Mouse (Mus musculus) urinary bladder, postnatal 14 days (tissue): Measurements from ENCODE around the gene Wdr5.
A peak's percentile ranks its signal among the peaks of the same experiment; 100 is the strongest.

Experiments
- DNase-seq: peaks from one replicate; pipeline ENCODE4 v3.0.0; 2021; ENCODE audit warnings: low spot score

Gene Wdr5

DNA sequence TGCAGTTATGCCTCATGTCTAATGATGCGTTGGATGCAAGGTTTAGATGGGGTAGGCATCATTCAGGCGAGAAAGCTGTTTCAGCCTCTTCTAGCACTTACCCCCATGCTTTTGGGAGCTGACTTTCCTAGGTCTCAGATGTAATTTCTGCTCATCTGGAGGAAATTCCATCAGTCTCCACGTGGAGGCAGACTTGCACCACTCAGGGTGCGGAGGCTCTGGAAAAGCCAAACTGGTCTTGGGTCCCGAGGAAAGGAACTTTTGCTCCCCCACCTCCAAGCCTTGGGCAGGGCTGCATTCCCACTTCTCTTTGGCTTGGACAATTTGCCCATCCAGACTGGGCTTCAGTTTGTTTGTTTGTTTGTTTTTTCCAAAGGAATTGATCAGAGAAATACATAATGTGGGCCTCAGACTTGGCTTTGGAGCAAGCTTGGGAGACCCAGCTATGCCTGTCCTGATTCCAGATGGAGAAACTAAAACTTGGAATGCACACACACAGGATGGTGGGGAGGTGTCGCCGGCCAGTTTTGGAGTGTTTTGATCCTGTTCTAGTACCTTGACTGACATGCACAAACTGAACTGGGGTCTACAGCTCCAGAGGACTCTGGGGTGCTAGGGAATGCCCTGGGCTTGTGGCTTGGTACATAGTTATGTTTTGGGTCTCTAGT lies 37.8 kb downstream of the Wdr5 start:
- peak; percentile 81 for DNase-seq

DNA sequence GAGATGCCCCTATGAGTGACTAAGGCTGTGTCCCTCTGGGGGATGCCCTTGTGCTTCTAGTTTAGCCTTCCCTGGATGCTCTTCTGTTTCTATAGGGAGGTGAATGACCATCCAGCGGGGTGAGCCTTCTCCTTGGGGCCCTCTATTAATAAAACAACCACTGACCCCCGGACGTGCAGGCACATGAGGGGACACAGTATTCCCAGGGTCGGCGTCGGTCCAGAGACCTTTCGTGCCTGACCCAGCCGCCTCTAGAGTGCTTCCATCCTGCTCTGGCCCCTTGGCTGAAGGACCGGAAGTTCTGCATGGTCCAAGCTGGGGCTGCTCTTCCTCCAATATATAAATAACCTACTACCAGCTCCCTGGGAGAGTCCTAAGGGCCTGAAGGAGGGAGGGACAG lies 39.4 kb downstream of the Wdr5 start:
- no peak for DNase-seq

DNA sequence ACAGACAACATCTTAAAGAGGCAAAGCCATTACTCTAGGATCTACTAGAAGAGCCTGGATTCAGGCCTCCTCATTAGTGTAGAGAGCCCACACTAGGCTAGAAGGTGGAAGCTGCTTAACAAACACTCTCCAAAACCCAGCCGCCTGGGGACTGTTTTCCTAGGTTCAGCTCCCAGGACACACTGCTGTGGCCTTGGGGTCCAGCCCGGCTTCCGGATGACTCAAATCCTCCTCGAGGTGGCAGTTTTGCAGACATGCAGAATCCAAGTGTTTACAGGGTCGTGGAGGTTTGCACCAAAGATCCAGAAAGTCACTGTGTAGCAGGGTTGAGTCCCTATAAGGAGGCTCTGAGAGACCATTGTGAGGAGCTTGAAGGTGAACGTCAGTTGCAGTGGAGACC lies 42.0 kb downstream of the Wdr5 start:
- no peak for DNase-seq

DNA sequence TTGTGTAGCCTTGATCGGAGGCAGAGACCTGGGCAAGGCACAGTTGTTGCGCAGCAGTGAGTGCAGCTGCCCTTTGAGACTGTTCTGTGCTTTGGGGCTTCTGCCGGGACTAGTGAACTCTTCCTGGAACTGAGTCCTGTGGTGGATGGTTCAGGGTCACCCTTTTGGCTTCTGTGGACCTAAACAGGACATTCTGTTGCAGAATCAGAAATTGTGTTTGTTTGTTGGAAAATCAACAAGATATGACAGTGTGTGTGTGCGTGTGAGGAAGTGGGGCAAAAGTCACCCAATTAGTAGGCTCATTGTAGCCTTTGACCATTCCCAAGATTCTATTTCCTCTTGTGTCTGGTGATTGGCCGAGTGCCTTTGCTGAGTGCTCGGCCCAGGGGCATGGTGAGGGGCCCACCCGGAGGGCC lies 45.8 kb downstream of the Wdr5 start:
- DNase-seq, result no peak

DNA sequence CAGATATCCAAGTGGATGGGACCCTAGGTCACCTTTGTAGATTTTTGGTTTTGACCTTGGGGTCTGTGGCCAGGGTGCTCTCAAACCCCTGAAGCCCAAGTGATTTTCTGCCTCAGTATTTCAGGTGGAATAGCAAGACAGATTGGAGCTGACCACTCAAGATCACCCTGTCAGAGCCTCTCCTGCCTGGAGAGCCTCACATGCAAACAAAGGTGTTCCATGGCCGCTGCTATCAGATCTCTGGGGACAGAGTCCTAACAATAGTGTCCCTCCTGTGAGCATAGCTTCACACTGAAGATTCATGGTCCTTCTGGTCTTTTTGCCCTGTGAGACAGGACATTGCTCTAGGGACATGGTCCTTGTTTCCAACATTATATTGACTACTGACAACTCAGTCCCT lies 46.2 kb downstream of the Wdr5 start:
- no peak for DNase-seq

DNA sequence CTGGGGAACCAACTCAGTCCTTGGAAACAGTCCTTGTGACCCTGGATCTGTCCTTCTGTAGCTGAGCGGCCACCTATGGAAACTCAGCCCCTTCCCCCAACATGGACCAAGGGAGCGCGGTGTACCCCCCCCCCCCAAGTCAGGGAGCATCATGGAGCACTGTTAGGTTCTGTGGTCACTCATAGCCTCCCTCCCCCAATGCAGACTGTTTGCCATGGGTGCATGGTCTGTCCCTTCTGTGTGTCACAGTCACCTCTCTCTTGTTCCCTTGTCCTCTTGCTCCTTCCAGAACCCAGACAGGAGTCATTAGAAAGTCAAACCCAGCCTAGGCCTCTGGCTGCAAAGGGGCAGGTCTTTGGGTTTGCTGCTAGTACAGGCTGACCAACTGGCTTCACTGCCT lies 46.9 kb downstream of the Wdr5 start:
- no peak for DNase-seq

DNA sequence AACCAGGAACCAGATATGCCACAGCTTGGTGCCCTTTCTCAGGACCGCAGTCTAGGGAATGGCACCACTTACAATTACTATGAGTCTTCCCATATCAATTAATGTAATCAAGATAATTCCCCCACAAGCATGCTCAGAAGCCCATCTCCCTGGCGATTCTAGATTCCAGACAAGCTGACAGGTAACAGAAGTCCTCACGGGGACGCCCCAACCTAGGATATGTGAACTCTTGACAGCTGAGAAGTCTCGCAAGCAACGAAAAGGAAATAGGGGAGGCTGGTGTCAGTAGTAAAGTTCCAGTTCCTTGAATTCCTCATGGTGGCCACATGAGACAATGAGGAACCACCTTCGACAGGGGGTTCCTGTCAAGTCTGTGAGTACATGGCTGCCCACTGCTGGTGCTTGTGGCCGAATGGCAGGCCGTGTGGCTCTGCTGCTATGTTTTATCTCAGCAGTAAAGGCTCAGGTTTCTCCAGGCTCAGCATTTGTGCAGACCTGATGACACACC lies 48.7 kb downstream of the Wdr5 start:
- no peak for DNase-seq

DNA sequence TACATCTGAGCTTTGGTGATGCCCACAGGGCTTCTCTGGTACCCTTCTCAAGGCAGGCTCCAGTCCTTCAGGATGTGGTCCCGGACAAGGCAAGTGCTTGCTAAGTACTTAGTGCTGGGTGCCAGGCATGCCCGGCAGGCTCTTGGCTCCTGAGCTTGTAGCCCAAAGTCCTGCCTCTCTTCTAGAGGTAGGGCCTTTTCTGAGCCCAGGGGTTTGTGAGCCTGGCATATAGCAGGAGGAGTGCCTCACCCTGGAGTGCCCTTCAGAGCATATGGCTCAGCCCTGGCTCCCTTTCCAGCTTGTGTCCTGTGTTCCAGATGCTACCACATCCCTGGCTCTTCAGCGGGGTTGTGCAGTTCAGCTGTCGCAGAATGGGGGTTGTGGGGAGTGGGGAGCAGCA lies 49.7 kb downstream of the Wdr5 start:
- no peak for DNase-seq

DNA sequence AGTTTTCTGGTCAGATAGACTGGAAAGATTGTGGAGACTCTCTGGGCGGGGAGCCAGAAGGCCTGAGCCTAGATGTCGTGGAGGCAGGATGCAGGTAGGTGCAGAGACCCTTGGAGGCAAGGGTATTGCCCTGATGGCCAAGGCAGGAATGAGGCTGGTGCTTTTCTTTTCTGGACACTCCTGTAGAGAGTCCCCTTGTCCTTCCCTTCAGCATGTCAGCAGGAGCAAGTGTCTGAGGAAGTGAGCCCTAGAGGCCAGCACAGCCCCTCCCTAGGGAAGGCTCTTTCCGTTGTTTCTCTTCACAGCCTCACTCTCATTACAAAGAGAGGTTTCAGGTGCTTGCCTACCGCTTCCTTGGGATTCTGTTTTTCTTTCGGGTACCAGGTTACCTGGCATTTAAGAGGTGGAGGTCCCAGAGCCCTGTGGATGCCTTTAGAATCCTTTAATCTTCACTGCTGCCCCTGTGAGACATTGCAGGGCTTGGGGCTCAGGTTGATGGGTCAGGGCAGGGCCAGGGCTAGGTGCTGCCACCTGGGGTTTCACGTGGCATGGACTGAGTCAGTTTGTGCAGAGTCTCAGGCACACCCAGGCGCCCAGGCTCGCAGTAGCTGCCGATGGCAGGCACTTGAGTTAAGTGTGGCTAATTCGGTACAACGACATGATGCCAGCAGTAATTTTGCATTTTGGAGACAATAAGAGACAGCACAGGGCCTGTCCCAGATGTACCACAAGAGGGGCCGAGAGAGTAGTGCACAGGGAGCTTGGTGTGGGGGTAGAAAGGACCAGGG lies 50.6 kb downstream of the Wdr5 start:
- no peak for DNase-seq

DNA sequence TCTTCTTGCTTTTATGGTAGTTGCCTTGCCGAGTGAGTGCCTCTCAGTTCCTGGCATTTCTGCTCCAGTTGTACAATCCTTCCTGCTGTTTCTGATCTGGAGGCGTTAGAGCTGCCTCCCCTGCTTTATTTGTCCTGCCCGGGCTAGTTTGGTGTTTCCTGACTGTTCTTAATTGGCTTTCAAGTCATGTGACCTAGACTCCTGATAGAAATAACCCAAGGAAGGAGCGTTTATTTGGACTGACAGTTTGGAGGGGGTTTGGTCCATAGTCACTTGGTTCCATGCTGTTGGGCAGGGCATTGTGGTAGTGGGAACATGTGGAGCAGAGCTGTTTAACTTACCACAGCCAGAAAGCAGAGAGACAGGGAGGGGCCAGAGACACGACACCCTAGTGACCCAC lies 55.9 kb downstream of the Wdr5 start:
- no peak for DNase-seq

DNA sequence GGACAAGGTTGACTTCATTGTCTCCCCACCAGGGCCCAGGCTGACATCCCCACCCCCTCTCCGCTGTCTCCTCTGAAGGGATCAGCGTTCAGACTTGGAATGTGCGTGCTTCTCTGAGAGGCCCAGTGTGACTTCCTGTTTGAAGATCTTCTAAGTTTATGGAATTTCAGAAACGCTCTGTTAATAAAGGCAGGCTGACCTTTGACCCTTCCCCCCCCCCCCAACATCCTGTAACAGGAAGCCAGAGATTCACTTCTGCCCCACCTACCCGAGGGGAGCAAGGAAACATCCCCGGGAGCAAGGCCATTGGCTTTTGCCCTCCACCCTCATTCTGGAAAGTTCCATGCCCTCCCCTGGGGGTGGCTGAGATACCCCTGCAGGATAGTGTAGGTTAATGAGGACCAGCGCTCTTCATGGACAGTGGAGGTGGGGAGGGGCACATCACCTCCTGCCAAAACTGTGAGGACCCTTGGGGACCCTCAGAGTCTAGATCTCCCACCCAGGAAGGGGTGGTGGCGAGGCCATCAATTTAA lies 57.4 kb downstream of the Wdr5 start:
- no peak for DNase-seq

DNA sequence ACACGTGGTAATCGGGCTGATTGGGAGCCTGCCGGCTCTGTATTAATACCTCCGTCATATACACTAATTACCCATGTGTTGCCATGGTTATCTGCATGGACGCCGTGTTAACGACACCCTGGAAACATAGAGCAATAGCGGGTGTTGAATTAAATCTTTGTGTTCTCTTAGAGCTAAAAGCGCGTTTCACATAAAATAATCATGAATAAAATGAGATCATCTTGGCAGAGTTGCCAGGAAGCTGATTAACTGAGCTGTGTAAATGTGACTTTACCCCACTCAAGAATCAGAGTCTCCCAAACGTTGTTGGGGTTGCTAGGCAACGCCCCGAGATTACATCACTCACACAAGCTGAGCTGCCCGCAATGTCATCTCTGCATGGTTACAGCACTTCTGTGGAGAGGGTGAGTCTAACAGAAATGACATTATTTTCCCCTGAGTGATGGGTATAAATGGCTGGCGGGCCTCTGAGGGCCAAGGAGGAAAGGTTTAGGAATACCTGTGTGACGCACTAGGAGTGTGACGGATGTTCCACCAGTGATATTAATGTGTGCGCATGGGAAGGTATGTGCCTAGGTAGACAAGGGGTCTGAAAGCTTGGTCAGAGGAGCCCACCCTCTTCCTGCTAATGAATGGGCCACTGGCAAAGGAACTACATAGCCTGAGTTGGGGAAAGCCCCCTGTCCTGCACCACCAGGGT lies 58.1 kb downstream of the Wdr5 start:
- DNase-seq, result peak; percentile 70

DNA sequence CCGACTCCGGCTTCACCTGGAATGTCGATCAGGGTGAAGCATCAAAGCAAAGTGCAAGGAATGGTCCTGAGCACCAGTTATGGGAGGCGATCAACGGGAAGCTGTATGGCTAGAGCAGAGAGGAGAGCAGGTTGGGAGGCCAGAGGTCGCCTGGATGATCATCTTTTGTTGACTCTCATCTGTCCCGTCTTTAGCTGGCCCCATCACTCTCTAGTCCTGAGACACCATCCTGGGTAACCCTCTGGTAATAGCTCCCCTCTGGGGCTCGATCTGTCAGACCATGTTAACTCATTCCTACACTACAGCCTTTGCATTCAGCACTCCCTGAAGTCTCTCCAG lies 58.6 kb downstream of the Wdr5 start:
- DNase-seq, result no peak

DNA sequence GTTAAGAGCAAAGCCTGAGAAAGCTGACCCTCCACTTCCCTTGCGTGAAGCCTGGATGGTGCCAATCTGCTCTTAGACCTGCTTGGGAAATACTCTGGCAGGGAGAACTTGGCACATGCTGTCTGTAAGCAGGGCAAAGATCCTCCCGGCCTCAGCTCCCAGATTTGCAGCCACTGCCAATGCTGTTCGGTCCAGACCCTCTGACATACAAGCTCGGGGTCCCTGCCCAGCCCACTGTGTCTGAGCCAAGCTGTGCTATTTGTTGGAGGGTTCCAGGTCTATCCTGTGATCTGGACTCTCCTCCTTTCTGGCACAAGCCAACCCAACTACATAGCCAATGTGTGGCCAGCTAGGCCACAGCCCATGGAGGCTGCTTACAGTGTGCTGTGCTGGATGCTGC lies 61.5 kb downstream of the Wdr5 start:
- no peak for DNase-seq

DNA sequence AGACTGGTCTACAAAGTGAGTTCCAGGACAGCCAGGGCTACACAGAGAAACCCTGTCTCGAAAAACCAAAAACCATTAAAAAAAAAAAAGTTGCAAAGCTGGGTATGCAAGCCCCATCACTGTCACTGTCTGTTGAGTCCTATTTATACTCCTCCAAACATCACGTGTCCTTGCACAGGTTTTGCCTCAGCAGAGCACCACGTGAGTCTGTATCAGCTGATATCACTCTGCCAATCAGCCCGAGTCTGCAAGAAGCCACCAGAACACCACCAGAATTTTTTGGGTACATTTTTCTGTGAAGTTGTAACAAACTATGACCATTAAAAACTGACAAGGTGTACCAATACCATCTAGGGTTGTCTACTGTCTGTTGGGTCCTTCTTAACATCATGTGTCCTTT lies 63.6 kb downstream of the Wdr5 start:
- DNase-seq, result no peak

DNA sequence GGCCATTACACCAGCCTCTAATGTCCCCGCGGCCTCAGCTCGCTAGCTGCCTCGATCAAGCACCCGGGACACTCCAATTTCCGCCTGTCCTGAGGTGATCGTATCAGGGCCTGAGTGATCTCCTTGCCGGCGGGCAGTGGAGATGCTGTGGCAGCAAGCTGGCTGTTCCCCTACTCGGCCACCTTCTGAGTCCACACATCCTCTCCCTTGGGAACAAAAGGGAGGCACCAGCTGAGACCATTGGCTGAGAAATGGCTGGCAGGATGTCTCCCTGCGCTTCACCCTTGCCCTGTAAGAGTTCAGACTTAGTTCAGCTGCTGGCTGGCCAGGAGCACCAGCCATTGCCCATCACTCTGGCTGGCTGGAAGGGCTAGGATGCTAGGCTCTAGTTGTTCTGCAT lies 67.2 kb downstream of the Wdr5 start:
- no peak for DNase-seq

DNA sequence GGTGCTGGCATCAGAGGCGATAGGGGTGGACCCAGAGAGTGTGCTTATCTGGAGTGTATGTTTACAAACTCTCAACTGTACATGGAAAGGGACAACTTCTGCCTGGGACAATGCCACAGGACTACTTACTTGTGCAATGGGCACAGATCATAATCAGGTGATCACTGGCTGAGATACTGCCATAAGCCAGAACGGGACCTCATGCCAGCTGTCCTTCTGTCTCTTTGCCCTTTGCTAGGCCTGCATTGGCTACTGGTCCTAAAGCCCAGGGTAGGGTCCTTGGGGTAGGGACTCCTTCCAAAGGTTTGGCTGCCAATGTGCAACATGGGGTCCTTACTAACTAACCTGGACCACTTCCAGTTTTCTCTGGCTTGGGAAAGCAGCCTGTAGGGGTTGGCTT lies 68.1 kb downstream of the Wdr5 start:
- no peak for DNase-seq

DNA sequence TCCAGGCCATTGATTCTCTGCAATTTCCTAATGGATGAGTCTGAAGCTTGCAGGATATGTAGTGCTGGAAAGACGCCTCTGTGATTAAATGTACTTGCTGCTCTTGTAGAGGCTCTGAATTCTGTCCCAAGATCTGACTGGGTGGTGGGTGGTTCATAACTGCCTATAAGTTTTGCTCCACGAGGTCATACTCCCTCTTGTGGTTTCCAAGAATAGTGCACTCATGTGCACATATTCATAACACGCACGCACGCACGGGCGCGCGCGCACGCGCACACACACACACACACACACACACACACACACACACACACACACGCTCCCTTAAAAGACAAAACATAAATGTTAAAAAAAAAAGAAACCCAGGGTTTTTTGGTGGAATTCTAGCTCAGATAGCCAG lies 69.6 kb downstream of the Wdr5 start:
- no peak for DNase-seq
